Mouse (Mus musculus): ENCODE measurements at regions not wholly inside any gene's neighbourhood (a gene's known extent, or its start where the extent isn't known, plus 50 kb on each side); places are given as distances from the start of the nearest gene placed in this dataset.

- no peak for TF ChIP-seq POLR2A (IDR thresholded peaks at IDR 0.05; ENCODE audit: insufficient read depth, low read depth, low read length)
- TF ChIP-seq CTCF (IDR thresholded peaks at IDR 0.05; ENCODE audit: insufficient read depth, low read depth, low read length) = no peak
These were observed 164.0 kb downstream of the 3100002H09Rik start for GRCm38 (mm10) chr4:124446615-124447014.

Data from olfactory bulb, adult 2 months (tissue).